Mouse (Mus musculus) retina, embryonic 14.5 days (tissue): ENCODE measurements around the gene Trim62.

Source experiments
- DNase-seq: peaks from one replicate; pipeline ENCODE4 v3.0.0-alpha.2; 2015; ENCODE audit warnings: low spot score

Trim62 gene

DNA sequence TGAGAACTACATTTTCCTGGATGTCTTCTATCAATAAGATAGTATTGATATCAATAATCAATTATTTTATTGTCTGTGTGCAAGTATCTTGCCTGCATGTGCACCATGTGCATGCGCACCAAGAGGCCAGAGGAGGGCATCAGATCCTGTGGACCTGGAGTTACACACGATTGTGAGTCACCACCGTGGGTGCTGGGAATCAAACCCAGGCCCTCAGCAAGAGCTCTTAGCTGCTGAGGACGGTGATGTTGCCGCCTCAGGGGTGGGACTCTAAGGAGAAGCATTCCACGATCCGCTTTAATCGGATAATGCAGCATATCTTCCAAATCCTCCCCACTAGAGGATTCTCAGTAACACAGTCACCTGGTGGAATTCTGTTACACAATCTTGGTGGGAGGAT is 2.2 kb downstream of the Trim62 start:
- DNase-seq: no peak

DNA sequence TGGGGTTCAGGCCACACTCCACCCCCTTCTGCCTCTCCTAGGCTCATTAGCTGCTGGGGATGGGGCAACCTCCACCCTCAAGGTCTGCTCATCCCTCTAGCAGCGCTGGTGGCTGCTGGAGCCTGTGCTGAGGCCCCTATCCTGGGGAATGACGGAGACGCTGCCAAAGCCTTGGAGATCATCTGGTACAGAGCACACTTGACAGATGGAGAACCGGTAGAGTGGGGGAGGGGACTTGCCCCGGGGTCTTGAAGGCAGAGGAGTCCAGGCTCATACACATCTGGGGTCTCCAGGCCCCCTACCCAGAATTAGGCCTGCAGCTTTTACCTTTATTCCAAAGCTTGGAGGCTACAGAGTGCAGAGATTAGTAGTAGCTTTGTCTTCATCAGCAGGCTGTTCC is 3.2 kb downstream of the Trim62 start:
- DNase-seq: peak; percentile 50

DNA sequence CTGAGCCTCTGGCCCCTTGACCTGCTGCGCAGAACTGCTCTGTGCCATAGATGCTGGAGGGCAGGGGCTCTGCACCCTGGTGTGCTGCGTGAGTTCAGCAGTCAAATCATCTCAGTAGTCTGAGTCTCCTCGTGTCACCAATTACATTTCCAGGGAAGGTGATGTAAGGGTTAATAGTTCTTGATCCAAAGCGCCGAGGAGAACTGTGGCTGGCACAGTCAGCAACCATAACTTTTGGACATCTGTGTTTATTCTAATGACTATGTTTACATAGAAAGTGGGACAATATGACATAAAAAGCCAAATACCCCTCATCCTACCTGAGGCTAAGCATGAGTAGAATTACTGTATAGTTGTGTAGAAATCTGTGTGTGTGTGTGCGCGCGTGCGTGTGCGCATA is 3.6 kb downstream of the Trim62 start:
- DNase-seq: no peak

DNA sequence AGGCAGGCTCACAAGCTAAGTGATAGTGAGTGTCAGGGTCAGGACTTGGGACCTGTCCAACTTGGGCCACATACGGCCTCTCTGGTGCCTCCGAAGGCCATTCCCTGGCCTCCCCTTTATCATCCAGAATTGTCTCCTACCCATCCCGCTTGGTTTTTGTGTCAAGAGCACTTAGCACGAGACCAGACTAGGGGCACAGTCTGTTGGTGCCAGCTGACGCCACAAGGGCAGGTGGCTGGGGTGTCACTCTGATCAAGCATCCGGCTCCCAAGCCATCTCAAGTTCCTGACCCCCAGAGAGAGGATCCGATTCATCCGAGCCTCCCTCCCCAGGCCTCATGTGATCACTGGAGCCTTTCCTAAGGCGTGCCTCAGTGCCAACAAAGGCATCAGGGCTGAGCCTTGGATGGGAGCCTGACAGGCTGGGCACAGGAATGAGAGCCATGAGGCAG is 4.3 kb downstream of the Trim62 start:
- DNase-seq: no peak

DNA sequence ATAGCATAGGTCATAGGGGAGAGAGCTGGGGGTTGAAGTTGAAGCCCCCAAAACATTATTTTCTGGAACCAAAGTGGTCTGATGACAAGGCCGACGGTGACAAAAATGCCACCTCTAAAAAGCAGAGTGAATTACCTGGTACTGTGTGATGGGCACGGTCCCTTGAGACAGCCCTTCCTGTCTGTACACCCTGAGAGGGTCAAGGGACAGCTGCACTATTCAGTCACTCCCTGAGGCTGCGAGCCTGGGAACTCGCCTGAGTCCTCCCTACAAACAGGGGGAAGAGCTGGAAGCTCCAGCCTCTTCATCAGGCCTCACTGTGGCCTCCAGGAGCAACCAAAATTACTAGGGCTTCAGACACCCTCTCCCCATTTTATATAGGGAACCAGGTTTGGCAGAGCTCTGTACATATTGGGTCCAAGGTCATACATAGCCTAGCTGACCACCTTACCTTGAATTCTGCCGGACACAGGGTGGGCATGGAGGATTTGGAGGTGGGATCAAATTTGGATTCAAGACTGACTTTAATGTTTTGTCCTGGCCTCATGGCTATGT is 5.1 kb downstream of the Trim62 start:
- DNase-seq: no peak

DNA sequence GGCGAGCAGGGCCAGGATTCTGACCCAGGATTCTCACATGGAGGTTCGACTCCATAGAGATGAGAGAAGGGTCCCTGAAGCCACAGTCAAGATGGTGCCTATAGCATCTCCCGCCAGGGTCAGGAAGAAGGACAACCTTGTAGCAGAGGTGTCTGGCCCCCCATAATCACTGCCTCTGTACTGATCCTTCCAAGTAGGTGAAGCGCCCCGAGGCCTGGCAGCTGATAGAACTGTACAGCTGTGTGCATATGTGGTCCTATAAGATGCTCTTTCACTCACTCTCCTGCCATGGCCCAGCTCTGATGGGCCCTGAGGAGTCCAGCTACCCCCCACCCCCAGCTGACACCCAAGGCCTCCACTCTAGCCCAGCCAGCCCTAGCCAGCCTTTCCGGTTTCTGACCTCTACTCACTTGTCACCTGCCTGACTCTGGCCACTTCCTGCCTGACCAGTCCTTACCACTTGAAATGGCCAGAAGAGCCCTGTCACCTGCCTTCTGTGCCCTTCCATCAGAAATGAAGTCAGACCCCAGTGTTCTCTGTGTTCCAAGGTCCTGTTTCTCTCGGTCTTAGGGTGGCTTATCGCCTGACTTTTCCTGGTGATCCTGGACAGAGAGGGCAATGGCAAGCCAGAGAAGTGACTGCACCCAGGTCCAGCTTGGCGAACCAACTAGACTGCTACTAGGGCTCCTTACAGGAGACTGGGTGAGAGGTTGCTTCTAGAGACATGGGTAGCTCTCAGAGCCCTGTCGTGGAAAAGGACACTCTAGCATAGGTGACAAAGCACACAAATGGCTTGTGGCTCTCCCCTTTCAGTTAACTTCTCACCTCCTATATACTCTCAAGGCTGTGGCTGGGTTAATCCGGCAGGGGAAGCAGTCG is 6.6 kb downstream of the Trim62 start:
- DNase-seq: no peak

DNA sequence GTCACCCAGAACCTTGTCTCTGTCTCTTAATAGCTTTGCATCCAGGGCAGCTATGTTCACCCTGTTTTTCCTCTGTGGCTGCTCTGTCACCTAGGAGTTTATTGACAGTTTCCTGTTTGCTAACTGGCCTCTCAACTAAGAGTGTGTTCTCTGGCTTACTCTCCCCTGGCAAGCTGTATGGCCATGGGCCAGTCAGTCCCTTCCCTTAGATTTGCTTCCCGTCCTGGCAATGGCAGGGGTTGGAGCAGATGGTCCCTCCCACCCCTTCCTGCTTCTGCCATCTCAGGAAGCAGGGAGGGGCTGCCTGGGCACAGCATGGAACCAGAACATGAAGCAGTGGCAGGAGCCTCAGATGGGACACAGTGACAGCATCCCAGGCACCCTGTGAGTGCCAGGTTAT is 7.8 kb downstream of the Trim62 start:
- DNase-seq: no peak

DNA sequence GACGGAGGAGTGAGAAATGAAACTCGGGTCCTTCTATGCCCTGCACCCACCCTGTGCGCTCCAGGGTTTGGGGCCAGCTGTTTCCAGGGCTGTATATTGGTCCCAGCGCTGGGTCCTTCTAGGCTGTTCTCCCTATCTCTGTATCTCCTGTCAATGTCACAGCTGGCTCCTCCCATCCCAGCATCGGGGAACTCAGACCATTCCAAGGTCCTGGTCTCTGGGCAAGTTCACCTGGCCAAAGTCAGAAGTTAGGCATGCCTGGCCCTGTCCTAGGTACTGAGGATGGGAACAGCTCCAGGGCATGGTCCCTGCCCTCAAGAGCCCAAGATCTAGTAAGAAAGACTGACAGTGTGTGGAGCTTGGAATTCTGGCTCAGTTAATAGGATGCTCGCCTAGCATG is 8.4 kb downstream of the Trim62 start:
- DNase-seq: no peak

DNA sequence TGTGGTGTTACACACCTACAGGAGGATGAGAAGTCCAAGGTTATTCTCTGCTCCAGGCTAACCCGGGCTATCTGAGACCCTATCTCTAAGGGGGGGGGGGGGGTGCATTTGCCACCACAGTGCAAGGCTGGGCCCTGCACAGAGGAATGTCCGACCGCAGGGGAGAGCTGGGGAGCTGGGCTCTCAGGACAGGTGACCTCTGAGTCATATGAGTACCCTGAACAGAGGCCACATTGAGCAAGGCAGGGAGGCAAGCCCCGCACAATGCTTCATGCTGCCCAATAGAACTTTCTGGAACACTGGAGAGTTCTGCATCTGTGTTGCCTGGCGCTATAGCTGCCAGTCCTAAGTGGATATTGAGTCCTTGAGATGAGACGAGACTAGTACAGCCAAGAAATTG is 8.8 kb downstream of the Trim62 start:
- no peak for DNase-seq

DNA sequence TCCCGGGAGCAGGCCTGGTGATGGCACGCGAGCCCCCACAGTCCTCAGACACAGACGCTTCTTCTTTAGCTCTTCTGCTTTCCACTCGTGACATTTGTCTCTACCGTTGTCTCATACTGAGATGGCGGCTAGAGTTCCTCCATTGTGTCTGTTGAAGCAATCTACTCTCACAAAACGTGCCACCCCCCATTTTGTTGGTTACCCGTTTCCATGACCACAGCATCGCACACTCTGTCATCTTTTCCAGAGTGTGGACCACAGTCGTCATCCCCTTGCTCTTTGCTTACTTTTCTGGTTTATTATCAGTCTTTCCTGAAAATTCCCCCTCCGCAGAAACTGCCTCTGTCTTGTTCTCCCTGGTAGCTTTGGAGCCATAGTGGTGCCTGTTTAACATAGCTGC is 10.7 kb downstream of the Trim62 start:
- no peak for DNase-seq

DNA sequence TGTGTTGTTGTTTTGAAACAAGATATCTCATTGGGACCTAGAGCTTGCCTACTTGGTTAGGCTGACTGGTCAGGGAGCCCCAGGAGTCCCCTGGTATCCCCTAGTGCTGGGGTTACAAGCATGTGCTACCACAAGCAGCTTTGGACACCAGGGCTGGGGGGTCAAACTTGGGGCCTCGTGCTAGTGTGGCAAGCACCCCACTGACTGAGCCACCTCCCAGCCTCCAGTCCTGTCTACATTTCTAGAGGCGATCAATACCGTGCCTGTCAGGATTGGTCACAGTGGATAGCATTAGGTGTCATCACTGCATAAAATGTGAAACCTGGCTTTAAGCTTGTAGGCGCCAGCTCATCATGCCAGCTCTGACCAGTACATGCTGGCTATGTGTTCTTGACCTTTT is 12.5 kb downstream of the Trim62 start:
- DNase-seq: no peak

DNA sequence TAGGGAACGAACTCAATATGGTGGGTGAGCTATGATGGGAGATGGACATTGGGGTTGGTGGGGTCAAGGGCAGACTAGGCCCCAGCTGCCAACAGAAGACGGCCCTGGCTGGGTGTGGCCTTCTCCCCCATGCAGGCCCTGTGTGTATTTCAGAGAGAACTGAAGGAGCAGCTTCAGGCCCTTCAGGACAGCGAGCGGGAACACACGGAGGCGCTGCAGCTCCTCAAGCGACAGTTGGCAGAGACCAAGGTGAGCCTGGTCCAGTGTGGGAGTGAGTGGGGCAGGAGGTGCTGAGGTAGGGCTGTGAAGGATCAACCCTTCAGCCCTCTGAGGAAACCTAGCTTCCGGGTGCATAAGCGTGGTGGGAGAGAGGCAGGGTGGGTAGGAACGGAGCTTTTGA is 13.3 kb downstream of the Trim62 start:
- no peak for DNase-seq

DNA sequence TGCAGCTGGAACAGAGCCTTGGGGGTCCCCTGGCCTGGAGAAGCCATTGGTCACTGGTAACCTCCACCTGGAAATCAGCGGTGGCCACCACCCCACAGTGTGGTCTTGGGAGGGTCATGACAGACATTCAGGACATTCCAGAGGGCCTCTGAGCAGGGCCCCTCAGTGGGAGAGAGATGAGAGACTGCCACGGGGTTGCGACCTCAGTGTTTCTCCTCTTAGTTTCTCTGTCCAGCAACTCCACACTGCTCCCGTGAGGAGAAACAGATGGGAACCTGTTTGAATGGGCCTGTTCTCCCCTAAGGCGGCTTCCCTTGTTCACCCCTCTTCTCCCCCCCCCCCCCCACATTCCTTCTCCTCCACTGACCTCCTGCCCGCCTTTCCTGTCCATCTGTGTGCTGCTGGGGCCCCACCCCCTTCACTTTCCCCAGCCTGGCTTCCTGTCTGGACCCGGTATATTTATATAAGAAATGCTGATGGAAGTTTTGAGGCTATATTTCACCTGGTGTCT is 14.6 kb downstream of the Trim62 start:
- no peak for DNase-seq

DNA sequence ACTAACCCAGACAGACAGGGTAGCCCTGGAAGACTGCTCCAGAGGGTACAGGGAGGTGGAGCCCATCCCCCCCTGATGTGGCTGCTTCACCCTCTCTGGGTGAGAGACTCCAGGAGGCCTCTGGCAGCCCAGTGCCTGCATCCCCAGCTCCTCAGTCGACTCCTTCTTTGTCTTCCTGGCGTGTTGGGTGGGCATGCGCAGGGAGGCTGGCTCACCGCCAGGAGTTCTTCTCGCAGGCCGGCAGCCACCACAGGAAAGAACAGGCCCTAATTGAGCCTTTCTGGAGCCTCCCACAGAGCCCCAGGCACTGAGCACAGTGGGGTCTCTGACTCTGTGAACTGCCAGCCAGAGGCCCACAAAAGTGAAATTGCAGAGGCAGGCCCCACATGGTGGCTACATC is 16.0 kb downstream of the Trim62 start:
- DNase-seq: peak; percentile 83

DNA sequence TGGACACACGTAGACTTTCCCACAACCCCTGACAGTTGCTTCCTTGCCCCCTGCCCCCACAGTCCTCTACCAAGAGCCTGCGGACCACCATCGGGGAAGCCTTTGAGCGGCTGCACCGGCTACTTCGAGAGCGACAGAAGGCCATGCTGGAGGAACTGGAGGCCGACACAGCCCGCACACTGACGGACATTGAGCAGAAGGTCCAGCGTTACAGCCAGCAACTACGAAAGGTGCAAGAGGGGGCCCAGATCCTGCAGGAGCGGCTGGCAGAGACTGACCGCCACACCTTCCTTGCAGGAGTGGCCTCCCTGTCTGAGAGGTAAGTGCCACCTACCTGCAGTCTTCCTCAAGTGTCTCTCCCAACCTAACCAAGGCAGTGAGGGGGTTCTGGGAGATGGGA is 17.1 kb downstream of the Trim62 start:
- DNase-seq: no peak

DNA sequence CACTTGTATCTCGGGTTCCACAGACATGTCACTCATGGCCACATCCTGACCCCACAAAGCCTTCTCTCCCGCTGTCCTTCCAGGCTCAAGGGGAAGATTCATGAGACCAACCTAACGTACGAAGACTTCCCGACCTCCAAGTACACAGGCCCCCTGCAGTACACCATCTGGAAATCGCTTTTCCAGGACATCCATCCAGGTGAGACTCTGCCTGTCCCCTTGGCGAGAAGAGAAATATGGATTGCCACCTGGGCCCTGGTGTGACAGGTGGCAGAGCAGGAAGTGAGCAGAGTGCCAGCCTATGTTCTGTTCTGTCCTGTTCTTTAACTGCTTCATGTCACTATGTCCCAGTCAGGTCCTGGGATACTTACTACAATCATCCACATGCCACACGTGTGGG is 19.0 kb downstream of the Trim62 start:
- no peak for DNase-seq

DNA sequence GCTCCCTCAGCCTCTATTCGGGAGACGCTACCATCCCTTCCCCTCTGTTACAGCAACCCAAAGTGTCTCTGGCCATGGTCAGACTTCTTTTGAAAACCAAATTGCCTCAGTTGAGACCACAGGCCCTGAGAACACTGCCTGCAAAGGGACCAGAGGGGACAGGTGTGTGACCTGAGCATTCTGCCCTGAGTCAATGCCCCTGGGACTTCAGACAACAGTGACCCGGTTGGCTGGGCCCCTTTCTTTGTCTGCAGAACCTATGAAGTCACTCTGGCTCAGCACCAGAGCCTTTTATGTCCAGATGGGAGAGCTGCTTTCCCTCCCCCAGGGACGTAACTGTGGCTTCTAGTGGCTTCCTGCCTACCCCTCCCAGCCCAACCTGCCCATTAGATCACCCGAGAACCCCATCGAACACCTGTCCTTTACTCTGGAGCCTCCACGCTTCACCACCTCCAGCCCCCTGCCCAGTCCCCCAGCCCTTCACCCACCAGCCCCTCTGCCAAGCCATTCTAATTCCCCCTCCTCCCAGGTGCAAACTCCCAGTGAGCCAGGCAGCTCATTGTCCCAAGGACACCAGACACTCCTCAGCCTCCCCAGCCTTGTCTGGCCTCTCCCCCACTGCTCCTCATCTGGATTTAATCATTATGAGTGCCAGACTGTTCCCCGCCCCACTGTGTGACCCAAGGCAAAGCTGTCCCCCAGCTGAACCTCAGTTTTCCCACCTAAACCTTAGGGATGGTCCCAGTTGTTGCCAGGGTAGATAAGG is 20.8 kb downstream of the Trim62 start:
- no peak for DNase-seq

DNA sequence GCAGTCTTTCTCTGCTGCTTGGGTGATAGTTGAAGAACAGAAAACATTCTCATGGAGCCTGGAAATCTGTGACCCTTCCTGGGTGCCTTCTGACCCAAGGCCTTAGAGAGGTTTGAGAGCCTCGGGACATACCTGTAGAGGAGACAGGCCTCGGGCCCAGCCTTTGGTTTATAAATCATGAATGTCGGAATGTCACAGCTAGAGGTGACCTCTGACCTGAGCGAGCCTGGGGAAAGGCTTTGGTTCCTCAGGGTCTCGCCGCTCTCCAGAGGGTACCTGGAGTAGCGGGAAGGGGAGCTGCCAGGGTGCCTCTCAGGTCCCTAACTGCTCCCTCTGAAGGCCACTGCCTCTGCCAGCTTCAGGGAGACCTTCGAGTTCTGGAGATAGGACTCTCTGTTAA is 21.9 kb downstream of the Trim62 start:
- no peak for DNase-seq

DNA sequence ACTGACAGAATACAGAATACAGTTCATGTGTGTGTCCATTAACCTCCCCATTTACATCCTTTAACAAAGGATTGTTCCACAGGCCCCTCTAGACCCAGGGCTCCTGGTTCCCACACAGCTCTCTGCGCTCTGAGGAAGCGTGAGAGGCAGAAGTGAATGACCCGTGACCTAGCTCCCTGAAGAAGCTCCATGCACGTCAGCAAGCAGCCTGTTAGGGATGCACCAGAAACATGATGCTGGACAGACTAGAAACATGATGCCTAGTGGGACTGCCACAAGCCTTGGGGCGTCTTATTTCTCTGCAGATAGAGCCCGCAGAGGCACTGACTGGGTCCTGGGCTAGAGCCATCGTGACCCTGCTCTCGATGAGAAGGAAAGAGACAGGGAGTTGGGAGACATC is 23.4 kb downstream of the Trim62 start:
- DNase-seq: no peak

DNA sequence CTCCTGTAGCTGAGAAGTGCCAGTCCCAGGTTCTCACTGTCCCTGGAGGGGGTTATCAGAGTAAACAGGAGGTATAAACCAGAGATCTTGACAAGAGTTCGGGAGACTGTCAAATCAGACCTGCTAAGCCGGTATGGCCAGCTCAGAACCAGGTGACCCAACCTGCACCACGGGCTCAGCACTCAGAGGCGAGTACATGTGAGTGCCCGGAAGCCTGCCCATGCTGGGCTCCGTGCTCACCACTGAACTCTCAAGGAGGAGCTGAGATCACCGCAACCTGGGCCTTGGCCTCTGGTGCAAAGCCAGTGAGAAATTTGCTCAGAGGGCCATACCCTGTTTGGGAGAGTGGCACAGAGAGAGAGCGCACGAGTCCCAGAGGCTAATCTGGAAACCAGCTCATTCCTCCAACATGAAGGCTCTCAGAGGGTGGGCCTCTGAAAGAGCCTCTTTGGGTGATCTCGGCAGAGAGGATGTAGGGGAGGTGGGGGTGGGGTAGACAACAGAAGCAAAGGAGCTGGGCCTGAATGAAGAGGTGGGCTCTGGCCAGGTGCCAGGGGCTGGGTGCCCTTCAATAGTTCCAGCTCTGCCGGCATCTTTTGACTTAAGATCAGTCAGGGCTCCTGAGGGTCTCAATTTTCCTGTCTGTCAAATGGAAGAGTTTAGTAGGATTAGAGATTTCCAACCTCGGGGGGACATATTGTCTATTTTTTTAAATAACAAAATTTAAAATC is 24.0 kb downstream of the Trim62 start:
- DNase-seq: no peak

DNA sequence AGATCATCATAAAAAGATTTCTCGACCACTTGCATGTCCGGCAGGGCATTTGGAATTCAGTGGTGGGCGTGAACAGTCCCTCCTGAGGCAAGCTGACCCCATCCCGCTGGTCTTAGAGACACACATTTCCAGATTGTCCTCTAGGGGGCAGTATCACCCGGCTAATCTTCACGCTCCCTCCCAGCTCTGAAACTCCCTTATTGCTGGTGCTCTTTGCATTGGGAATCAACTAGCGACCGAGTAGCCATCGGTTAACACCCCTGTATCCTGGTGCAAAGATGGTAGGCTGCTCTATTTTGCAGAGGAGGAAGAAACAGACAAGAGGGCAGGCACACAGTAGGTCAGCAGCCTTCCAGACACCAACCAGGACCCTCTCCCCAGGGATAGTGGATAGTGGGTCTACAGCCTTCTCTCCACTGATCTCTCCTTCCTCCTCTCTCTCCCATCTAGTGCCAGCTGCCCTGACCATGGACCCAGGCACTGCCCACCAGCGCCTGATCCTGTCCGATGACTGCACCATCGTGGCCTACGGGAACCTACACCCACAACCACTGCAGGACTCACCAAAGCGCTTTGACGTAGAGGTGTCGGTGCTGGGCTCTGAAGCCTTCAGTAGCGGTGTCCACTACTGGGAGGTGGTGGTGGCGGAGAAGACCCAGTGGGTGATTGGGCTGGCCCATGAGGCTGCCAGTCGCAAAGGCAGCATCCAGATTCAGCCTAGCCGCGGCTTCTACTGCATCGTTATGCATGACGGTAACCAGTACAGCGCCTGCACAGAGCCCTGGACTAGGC is 25.4 kb downstream of the Trim62 start:
- DNase-seq: peak; percentile 87
